Mouse (Mus musculus) right cerebral cortex, adult 18-20 months (tissue): ENCODE measurements around the gene Prdm9.
A peak's percentile ranks its signal among the peaks of the same experiment; 100 is the strongest.
"Not testable (repeated sequence)": the region's sequence is repeated elsewhere in the genome, so short reads cannot be mapped to it uniquely, and the experiment has no call there.

ENCODE experiments used
- DNase-seq: peaks from one replicate; pipeline ENCODE4 v3.0.0; 2022; ENCODE audit warnings: mixed read lengths

Gene Prdm9

GRCm38 (mm10) chr17:15564014-15564927 lies at the start of gene Prdm9:
Gene Prdm9, minus strand, starts transcription at chr17:15564354.
- peak; percentile 99 for DNase-seq

GRCm38 (mm10) chr17:15599496-15599895 lies 35.3 kb upstream of the Prdm9 start:
- DNase-seq = no peak

GRCm38 (mm10) chr17:15591216-15591881 lies 27.2 kb upstream of the Prdm9 start:
- DNase-seq = no peak

- DNase-seq = no peak
Observed at GRCm38 (mm10) chr17:15588116-15588515, 24.0 kb upstream of the Prdm9 start.

GRCm38 (mm10) chr17:15585691-15586090 lies 21.5 kb upstream of the Prdm9 start:
- DNase-seq = no peak

GRCm38 (mm10) chr17:15583071-15583470 lies 18.9 kb upstream of the Prdm9 start:
- DNase-seq = no peak

- DNase-seq = no peak
Observed at GRCm38 (mm10) chr17:15580072-15580447, 15.9 kb upstream of the Prdm9 start.

- no peak for DNase-seq
Observed at GRCm38 (mm10) chr17:15579410-15580071, 15.4 kb upstream of the Prdm9 start.

- DNase-seq = peak; percentile 24
Observed at GRCm38 (mm10) chr17:15577291-15577694, 13.1 kb upstream of the Prdm9 start.

GRCm38 (mm10) chr17:15575056-15575455 lies 10.9 kb upstream of the Prdm9 start:
- no peak for DNase-seq

GRCm38 (mm10) chr17:15566908-15567307 lies 2.8 kb upstream of the Prdm9 start:
- no peak for DNase-seq

GRCm38 (mm10) chr17:15564928-15565300 lies 760 bp upstream of the Prdm9 start:
- DNase-seq = peak; percentile 10

- no peak for DNase-seq
Observed at GRCm38 (mm10) chr17:15559946-15560345, 4.2 kb downstream of the Prdm9 start.

- no peak for DNase-seq
Observed at GRCm38 (mm10) chr17:15549713-15550112, 14.4 kb downstream of the Prdm9 start.

GRCm38 (mm10) chr17:15546440-15546839 lies 17.7 kb downstream of the Prdm9 start:
- no peak for DNase-seq

- not testable (repeated sequence) for DNase-seq
Observed at GRCm38 (mm10) chr17:15543868-15544267, 20.3 kb downstream of the Prdm9 start.

- DNase-seq = no peak
Observed at GRCm38 (mm10) chr17:15540309-15540708, 23.8 kb downstream of the Prdm9 start.

- DNase-seq = no peak
Observed at GRCm38 (mm10) chr17:15536457-15536904, 27.7 kb downstream of the Prdm9 start.

- no peak for DNase-seq
Observed at GRCm38 (mm10) chr17:15535943-15536342, 28.2 kb downstream of the Prdm9 start.

GRCm38 (mm10) chr17:15535162-15535800 lies 28.9 kb downstream of the Prdm9 start:
- DNase-seq = peak; percentile 62

- DNase-seq = peak; percentile 54
Observed at GRCm38 (mm10) chr17:15530141-15530540, 34.0 kb downstream of the Prdm9 start.

GRCm38 (mm10) chr17:15528887-15529286 lies 35.3 kb downstream of the Prdm9 start:
- no peak for DNase-seq

- no peak for DNase-seq
Observed at GRCm38 (mm10) chr17:15527811-15528136, 36.4 kb downstream of the Prdm9 start.
